Mouse (Mus musculus) heart, adult 2 months (tissue): ENCODE measurements around the gene Gm38392. TPM values are rescaled to one million over a fixed set of nuclear protein-coding genes. Genes with fewer than 3 reads are reported as not detected.

Source experiments
- DNase-seq, 2 experiments: peaks; one replicate each; pipeline ENCODE4 v3.0.0; 2021
- H3K27ac ChIP-seq: fragments of 200-600 bp; 2 replicates; pipeline ENCODE4 v1.8.1; 2022
- H3K27me3 ChIP-seq: fragments of 200-500 bp; 2 replicates; pipeline ENCODE4 v1.6.1; 2012; ENCODE audit warnings: mild to moderate bottlenecking, low read length, inconsistent platforms, mixed read lengths; ENCODE audit not compliant: control insufficient read depth, insufficient read depth
- H3K36me3 ChIP-seq: fragments of 200-500 bp; 2 replicates; pipeline ENCODE4 v1.6.1; 2012; ENCODE audit warnings: low read length, inconsistent platforms; ENCODE audit not compliant: control insufficient read depth, insufficient read depth
- H3K4me1 ChIP-seq: fragments of 200-500 bp; 2 replicates; pipeline ENCODE4 v1.6.1; 2011; ENCODE audit warnings: low read length; ENCODE audit not compliant: control insufficient read depth, insufficient read depth
- H3K4me3 ChIP-seq: fragments of 200-600 bp; 2 replicates; pipeline ENCODE4 v1.8.1; 2022
- H3K79me2 ChIP-seq: fragments of 200-500 bp; replicated peaks from 2 replicates; pipeline ENCODE4 v1.6.1; 2012; ENCODE audit warnings: mild to moderate bottlenecking, inconsistent platforms, low read length, moderate library complexity, mixed read lengths; ENCODE audit not compliant: control insufficient read depth, insufficient read depth
- H3K9ac ChIP-seq: fragments of 200-500 bp; 2 replicates; pipeline ENCODE4 v1.6.1; 2012; ENCODE audit warnings: low read depth, mild to moderate bottlenecking, control low read depth, inconsistent platforms, low read length, mixed read lengths
- CTCF ChIP-seq: fragments of 200-600 bp; IDR thresholded peaks from 2 replicates; pipeline ENCODE4 v1.8.1; 2022; ENCODE audit warnings: antibody characterized with exemption, mild to moderate bottlenecking, moderate library complexity
- EP300 ChIP-seq: fragments of 200-500 bp; IDR thresholded peaks from 2 replicates; pipeline ENCODE4 v1.6.1; 2011; ENCODE audit warnings: low read depth, low read length, control low read depth; ENCODE audit not compliant: insufficient read depth
- POLR2A ChIP-seq: fragments of 200-500 bp; IDR thresholded peaks from 2 replicates; pipeline ENCODE4 v1.6.1; 2011; ENCODE audit warnings: mild to moderate bottlenecking, low read depth, low read length, control low read depth; ENCODE audit not compliant: insufficient read depth
- WGBS: fragments of 180-500 bp; shearing (Covaris S2); methylation state at CpG from one replicate; pipeline ENCODE4 v1.1.7; 2018; 5-methylcytosine and 5-hydroxymethylcytosine counted together
- intact Hi-C: fragments of 180-260 bp; cut with DNase I; formaldehyde crosslinking; loops from one replicate; pipeline ENCODE4 v1.15.1; 2025
- polyA plus RNA-seq: library from polyadenylated mRNA; depleted of rRNA; stranded (reverse); fragments of >200 nt; gene quantifications from 2 replicates; pipeline ENCODE4 v1.2.3, GENCODE M21; 2012
- total RNA-seq, 2 experiments: library from RNA; stranded (reverse); gene quantifications; 2 replicates each; pipeline ENCODE4 v1.2.3; 2021

Gene Gm38392
- total and polyA plus RNA-seq, 3 experiments: 0.26 to 0.27 TPM; not detected in 1

- no peak for DNase-seq
- H3K4me3 ChIP-seq: no peak overlapping the region
- H3K36me3 ChIP-seq: no peaks in the 10 kb centered on the region
- intact Hi-C loops: no loop called here
- H3K9ac ChIP-seq: no peak overlapping the region
- no peak overlapping the region for H3K27ac ChIP-seq
- no peak for TF ChIP-seq POLR2A
- no peak for TF ChIP-seq EP300
- TF ChIP-seq CTCF: no peak
- no peaks in the 10 kb centered on the region for H3K4me1 ChIP-seq
- 47% methylated on average over 7 of the region's 7 CpGs for WGBS
- no peaks in the 10 kb centered on the region for H3K79me2 ChIP-seq
- H3K27me3 ChIP-seq: peaks cover 3% of the 10 kb centered on the region; the same call in 1 of the 2 replicates
Observed at GRCm38 (mm10) chr3:88232851-88233649, 54.0 kb downstream of the Gm38392 start.

GRCm38 (mm10) chr3:88232301-88232702 lies 54.7 kb downstream of the Gm38392 start:
- no peak for DNase-seq
- intact Hi-C loops: no loop called here
- no peak for TF ChIP-seq EP300
- no peak for TF ChIP-seq CTCF
- no peak for TF ChIP-seq POLR2A
- H3K9ac ChIP-seq: no peak overlapping the region
- no peak overlapping the region for H3K4me3 ChIP-seq
- H3K79me2 ChIP-seq: no peaks in the 10 kb centered on the region
- no peaks in the 10 kb centered on the region for H3K36me3 ChIP-seq
- no peaks in the 10 kb centered on the region for H3K27me3 ChIP-seq
- no peak overlapping the region for H3K27ac ChIP-seq
- 50% methylated on average over 7 of the region's 7 CpGs for WGBS
- H3K4me1 ChIP-seq: no peaks in the 10 kb centered on the region

- TF ChIP-seq CTCF (no peak), POLR2A (no peak), EP300 (no peak)
- no peak for DNase-seq
- H3K36me3 ChIP-seq: no peaks in the 10 kb centered on the region
- no peak overlapping the region for H3K27ac ChIP-seq
- no peaks in the 10 kb centered on the region for H3K4me1 ChIP-seq
- no peaks in the 10 kb centered on the region for H3K27me3 ChIP-seq
- intact Hi-C loops: no loop called here
- no peak overlapping the region for H3K4me3 ChIP-seq
- WGBS: 47% methylated on average over 1 of the region's 1 CpGs
- no peak overlapping the region for H3K9ac ChIP-seq
- no peaks in the 10 kb centered on the region for H3K79me2 ChIP-seq
Observed at GRCm38 (mm10) chr3:88231061-88231641, 55.9 kb downstream of the Gm38392 start.

GRCm38 (mm10) chr3:88230262-88231047 lies 56.6 kb downstream of the Gm38392 start:
- no peaks in the 10 kb centered on the region for H3K36me3 ChIP-seq
- H3K4me3 ChIP-seq: no peak overlapping the region
- no peaks in the 10 kb centered on the region for H3K4me1 ChIP-seq
- intact Hi-C loops: no loop called here
- no peaks in the 10 kb centered on the region for H3K27me3 ChIP-seq
- DNase-seq: no peak
- no peak for TF ChIP-seq POLR2A
- TF ChIP-seq EP300: no peak
- TF ChIP-seq CTCF: no peak
- no peaks in the 10 kb centered on the region for H3K79me2 ChIP-seq
- no peak overlapping the region for H3K27ac ChIP-seq
- 43% methylated on average over 17 of the region's 17 CpGs for WGBS
- H3K9ac ChIP-seq: no peak overlapping the region

- Histone ChIP-seq H3K27me3 (no peaks in the 10 kb centered on the region), H3K27ac (no peak overlapping the region)
- 74% methylated on average over 6 of the region's 6 CpGs for WGBS
Observed at GRCm38 (mm10) chr3:88229526-88229925, 57.5 kb downstream of the Gm38392 start.

More at GRCm38 (mm10) chr3:88229526-88229925, 57.5 kb downstream of the Gm38392 start:
- no peaks in the 10 kb centered on the region for H3K36me3 ChIP-seq
- H3K4me3 ChIP-seq: no peak overlapping the region
- no peak overlapping the region for H3K9ac ChIP-seq
- H3K79me2 ChIP-seq: no peaks in the 10 kb centered on the region
- DNase-seq: no peak
- intact Hi-C loops: no loop called here
- no peaks in the 10 kb centered on the region for H3K4me1 ChIP-seq
- TF ChIP-seq CTCF: no peak
- TF ChIP-seq EP300: no peak
- no peak for TF ChIP-seq POLR2A
